Mouse (Mus musculus) hindbrain, embryonic 12.5 days (tissue): ENCODE results near the gene Krt39. TPM values are rescaled to one million over a fixed set of nuclear protein-coding genes. Genes with fewer than 3 reads are reported as not detected.

Experiments used
- ATAC-seq: fragments of 200-750 bp; cut with Nextera tagmentation; 2 replicates; pipeline ENCODE4 v1.8.0; 2017; ENCODE audit warnings: moderate TSS enrichment; ENCODE audit not compliant: low FRiP score
- H3K27ac ChIP-seq: fragments of 300-500 bp; sonication (generic); 2 replicates; pipeline ENCODE4 v1.5.1; 2016; ENCODE audit warnings: mild to moderate bottlenecking
- H3K27me3 ChIP-seq: fragments of 300-500 bp; sonication (generic); 2 replicates; pipeline ENCODE4 v1.6.1; 2016; ENCODE audit warnings: mild to moderate bottlenecking
- H3K36me3 ChIP-seq: fragments of 300-500 bp; sonication (generic); 2 replicates; pipeline ENCODE4 v1.6.1; 2016; ENCODE audit warnings: mild to moderate bottlenecking
- H3K4me1 ChIP-seq: fragments of 300-500 bp; sonication (generic); 2 replicates; pipeline ENCODE4 v1.6.1; 2016
- H3K4me2 ChIP-seq: fragments of 300-500 bp; sonication (generic); replicated peaks from 2 replicates; pipeline ENCODE4 v1.6.1; 2016; ENCODE audit warnings: mild to moderate bottlenecking
- H3K4me3 ChIP-seq: fragments of 300-500 bp; sonication (generic); 2 replicates; pipeline ENCODE4 v1.5.1; 2016; ENCODE audit warnings: mild to moderate bottlenecking
- H3K9ac ChIP-seq: fragments of 300-500 bp; sonication (generic); 2 replicates; pipeline ENCODE4 v1.6.1; 2016; ENCODE audit warnings: mild to moderate bottlenecking, moderate library complexity
- H3K9me3 ChIP-seq: fragments of 300-500 bp; sonication (generic); replicated peaks from 2 replicates; pipeline ENCODE4 v1.6.1; 2016; ENCODE audit warnings: mild to moderate bottlenecking
- WGBS: fragments of 180-500 bp; shearing (Covaris S2); methylation state at CpG from one replicate; pipeline ENCODE4 v1.1.7; 2016; 5-methylcytosine and 5-hydroxymethylcytosine counted together
- polyA plus RNA-seq: library from polyadenylated mRNA; unstranded; fragments of >200 nt; fragmentation: Nextera tagmentation; extraction: Ambion mirVana; gene quantifications from 2 replicates; pipeline ENCODE4 v1.2.1, GENCODE M21; 2016

Krt39 gene
- polyA plus RNA-seq, 1 experiment from 2014 or later = not detected

DNA sequence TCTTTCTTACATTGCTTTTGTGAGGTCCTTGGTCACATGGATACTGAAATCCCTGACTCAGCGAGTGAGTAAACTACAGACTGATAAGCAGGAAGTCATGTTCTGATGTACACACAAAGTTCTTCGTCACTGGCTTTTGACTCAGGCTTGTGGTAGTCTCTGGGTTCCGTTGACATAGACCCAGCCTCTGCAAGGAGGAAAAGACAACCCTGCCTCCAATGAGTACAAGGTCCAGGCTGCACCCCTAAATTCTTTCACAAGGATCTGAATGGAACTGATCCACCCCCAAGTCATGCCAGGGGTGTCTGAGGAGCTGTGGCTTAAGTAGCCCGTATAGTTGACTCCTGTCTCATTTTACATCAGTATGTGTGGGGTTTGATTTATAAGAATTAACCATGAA is 24.7 kb downstream of the Krt39 start:
- no peak overlapping the region for H3K9ac ChIP-seq
- no peaks in the 10 kb centered on the region for H3K9me3 ChIP-seq
- no peaks in the 10 kb centered on the region for H3K4me1 ChIP-seq
- WGBS = 84% methylated on average over 4 of the region's 4 CpGs
- H3K27me3 ChIP-seq = no peaks in the 10 kb centered on the region
- H3K36me3 ChIP-seq = no peaks in the 10 kb centered on the region
- H3K27ac ChIP-seq = no peak overlapping the region
- no peak overlapping the region for H3K4me3 ChIP-seq
- H3K4me2 ChIP-seq = no peak overlapping the region
- no peak for ATAC-seq

GRCm38 (mm10) chr11:99494741-99495140 is 26.4 kb downstream of the Krt39 start:
- no peak overlapping the region for H3K4me3 ChIP-seq
- WGBS = 96% methylated on average over 4 of the region's 4 CpGs
- no peak overlapping the region for H3K4me2 ChIP-seq
- H3K36me3 ChIP-seq = no peaks in the 10 kb centered on the region
- H3K27me3 ChIP-seq = no peaks in the 10 kb centered on the region
- H3K27ac ChIP-seq = no peak overlapping the region
- no peaks in the 10 kb centered on the region for H3K4me1 ChIP-seq
- H3K9ac ChIP-seq = no peak overlapping the region
- no peaks in the 10 kb centered on the region for H3K9me3 ChIP-seq
- ATAC-seq = no peak

DNA sequence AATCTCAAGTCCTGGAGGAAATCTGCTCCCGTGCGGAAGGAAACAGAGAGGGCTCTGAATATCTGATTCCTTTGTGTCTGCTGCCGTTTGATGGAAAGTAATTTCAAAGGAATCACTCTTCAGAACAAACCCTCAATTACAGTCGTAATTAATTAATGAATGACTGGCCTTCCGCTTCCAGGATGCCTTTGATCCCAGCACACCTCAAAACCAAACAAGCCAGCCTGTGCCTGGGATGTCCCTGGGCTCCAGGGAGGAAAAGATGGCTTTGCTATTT is 27.6 kb downstream of the Krt39 start:
- Histone ChIP-seq H3K27me3 (no peaks in the 10 kb centered on the region), H3K27ac (no peak overlapping the region), H3K4me3 (no peak overlapping the region), H3K4me2 (no peak overlapping the region), H3K36me3 (no peaks in the 10 kb centered on the region), H3K4me1 (peaks cover 5% of the 10 kb centered on the region; the same call in 1 of the 2 replicates), H3K9ac (no peak overlapping the region), H3K9me3 (no peaks in the 10 kb centered on the region)
- no peak for ATAC-seq
- 52% methylated on average over 5 of the region's 5 CpGs for WGBS

GRCm38 (mm10) chr11:99492733-99493573 is 28.2 kb downstream of the Krt39 start, which contains the start of gene Krt23:
Gene Krt23 (minus strand): TSS chr11:99493137.
- H3K27me3 ChIP-seq = no peaks in the 10 kb centered on the region
- no peak within 1 kb of the TSS for H3K27ac ChIP-seq
- ATAC-seq = no peak
- no peak within 1 kb of the TSS for H3K4me2 ChIP-seq
- WGBS = 85% methylated on average over 22 of the region's 22 CpGs
- H3K9me3 ChIP-seq = no peaks in the 10 kb centered on the region
- peaks cover 5% of the 10 kb centered on the region; the same call in 1 of the 2 replicates for H3K4me1 ChIP-seq
- no peak within 1 kb of the TSS for H3K9ac ChIP-seq
- H3K36me3 ChIP-seq = no peaks in the 10 kb centered on the region
- H3K4me3 ChIP-seq = no peak within 1 kb of the TSS

GRCm38 (mm10) chr11:99491040-99491439 is 30.1 kb downstream of the Krt39 start:
- 82% methylated on average over 8 of the region's 8 CpGs for WGBS
- no peak for ATAC-seq
- no peak overlapping the region for H3K27ac ChIP-seq

DNA sequence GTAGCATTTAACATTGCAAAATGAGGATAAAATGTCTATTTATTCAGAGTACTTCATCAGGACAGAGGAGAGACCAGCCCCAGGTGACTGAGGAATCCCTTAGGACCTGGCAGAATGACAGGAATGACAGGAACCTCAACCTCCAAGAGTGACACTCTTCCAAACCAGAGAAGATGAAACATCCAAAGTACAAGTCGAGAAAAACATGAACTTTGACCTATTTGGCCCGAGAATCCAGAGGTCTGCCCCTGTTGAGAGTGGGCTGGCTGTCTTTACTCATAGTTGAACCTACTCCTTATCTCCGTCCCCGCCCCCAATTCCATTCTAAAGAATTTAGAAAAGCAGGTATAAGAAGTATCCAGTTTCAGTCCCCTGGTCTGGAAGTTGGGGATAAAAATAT is 30.5 kb downstream of the Krt39 start:
- ATAC-seq = no peak
- H3K36me3 ChIP-seq = no peaks in the 10 kb centered on the region
- H3K9me3 ChIP-seq = no peaks in the 10 kb centered on the region
- no peak overlapping the region for H3K4me3 ChIP-seq
- no peak overlapping the region for H3K9ac ChIP-seq
- no peaks in the 10 kb centered on the region for H3K27me3 ChIP-seq
- H3K27ac ChIP-seq = no peak overlapping the region
- 60% methylated on average over 4 of the region's 4 CpGs for WGBS
- peaks cover 5% of the 10 kb centered on the region; the same call in 1 of the 2 replicates for H3K4me1 ChIP-seq
- H3K4me2 ChIP-seq = no peak overlapping the region

More at GRCm38 (mm10) chr11:99491040-99491439, 30.1 kb downstream of the Krt39 start:
- H3K4me2 ChIP-seq = no peak overlapping the region
- no peak overlapping the region for H3K9ac ChIP-seq
- no peaks in the 10 kb centered on the region for H3K36me3 ChIP-seq
- no peaks in the 10 kb centered on the region for H3K9me3 ChIP-seq
- H3K4me3 ChIP-seq = no peak overlapping the region
- H3K4me1 ChIP-seq = peaks cover 5% of the 10 kb centered on the region; the same call in 1 of the 2 replicates
- no peaks in the 10 kb centered on the region for H3K27me3 ChIP-seq

GRCm38 (mm10) chr11:99489233-99489632 is 31.9 kb downstream of the Krt39 start:
- Histone ChIP-seq H3K36me3 (no peaks in the 10 kb centered on the region), H3K27ac (no peak overlapping the region), H3K9me3 (no peaks in the 10 kb centered on the region), H3K4me3 (no peak overlapping the region), H3K4me2 (no peak overlapping the region), H3K27me3 (no peaks in the 10 kb centered on the region), H3K9ac (no peak overlapping the region), H3K4me1 (peaks cover 5% of the 10 kb centered on the region; the same call in 1 of the 2 replicates)
- WGBS = 44% methylated on average over 3 of the region's 3 CpGs
- ATAC-seq = no peak

DNA sequence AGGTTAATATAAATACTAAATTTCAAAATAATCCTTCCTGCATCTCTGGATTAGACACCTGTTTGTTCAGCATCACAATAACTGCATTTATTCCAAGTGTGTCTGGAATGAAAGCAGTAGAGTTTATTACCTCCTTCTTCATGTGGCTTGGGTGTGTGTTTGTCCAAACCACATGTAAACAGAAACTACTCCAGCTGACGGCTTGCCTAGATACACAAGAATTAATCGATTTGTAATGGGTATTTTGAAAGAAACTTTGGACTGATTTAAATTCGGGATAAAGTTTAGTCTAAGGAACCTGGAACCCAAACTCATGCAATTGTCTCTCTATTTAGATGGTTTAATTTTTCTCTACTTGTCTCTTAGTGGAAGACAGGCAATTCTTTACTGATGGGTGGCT is 46.2 kb downstream of the Krt39 start:
- H3K36me3 ChIP-seq = no peaks in the 10 kb centered on the region
- 83% methylated on average over 3 of the region's 3 CpGs for WGBS
- ATAC-seq = no peak
- no peaks in the 10 kb centered on the region for H3K4me1 ChIP-seq
- no peaks in the 10 kb centered on the region for H3K27me3 ChIP-seq
- H3K27ac ChIP-seq = no peak overlapping the region
- H3K4me2 ChIP-seq = no peak overlapping the region
- H3K9ac ChIP-seq = no peak overlapping the region
- no peaks in the 10 kb centered on the region for H3K9me3 ChIP-seq
- H3K4me3 ChIP-seq = no peak overlapping the region

- no peak overlapping the region for H3K4me2 ChIP-seq
- no peaks in the 10 kb centered on the region for H3K36me3 ChIP-seq
- H3K4me1 ChIP-seq = no peaks in the 10 kb centered on the region
- H3K9me3 ChIP-seq = no peaks in the 10 kb centered on the region
- no peak for ATAC-seq
- no peak overlapping the region for H3K27ac ChIP-seq
- WGBS = 73% methylated on average over 6 of the region's 6 CpGs
- H3K27me3 ChIP-seq = no peaks in the 10 kb centered on the region
- H3K9ac ChIP-seq = no peak overlapping the region
- no peak overlapping the region for H3K4me3 ChIP-seq
Observed at GRCm38 (mm10) chr11:99473433-99473832, 47.7 kb downstream of the Krt39 start.

DNA sequence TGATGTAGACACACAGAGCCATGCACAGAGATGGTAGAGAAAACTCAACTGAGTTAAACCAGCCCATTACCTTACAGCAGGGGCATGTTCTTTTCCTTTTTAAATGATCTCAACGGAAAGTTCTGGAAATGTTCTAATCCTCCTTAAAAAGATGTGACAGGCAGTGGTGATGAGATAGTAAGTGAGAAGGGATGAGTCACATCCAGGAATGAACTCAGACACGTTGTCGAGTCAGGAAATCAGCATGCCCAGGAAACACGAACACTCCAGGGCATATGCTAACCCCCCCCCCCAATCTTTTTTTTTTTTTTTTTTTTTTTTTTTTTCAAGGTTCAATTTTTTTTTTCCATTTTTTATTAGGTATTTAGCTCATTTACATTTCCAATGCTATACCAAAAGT is 48.7 kb downstream of the Krt39 start:
- no peak for ATAC-seq
- Histone ChIP-seq H3K9ac (no peak overlapping the region), H3K4me2 (no peak overlapping the region), H3K4me3 (no peak overlapping the region), H3K4me1 (no peaks in the 10 kb centered on the region), H3K9me3 (no peaks in the 10 kb centered on the region), H3K27me3 (no peaks in the 10 kb centered on the region), H3K27ac (no peak overlapping the region), H3K36me3 (no peaks in the 10 kb centered on the region)
- WGBS = 76% methylated on average over 4 of the region's 4 CpGs

DNA sequence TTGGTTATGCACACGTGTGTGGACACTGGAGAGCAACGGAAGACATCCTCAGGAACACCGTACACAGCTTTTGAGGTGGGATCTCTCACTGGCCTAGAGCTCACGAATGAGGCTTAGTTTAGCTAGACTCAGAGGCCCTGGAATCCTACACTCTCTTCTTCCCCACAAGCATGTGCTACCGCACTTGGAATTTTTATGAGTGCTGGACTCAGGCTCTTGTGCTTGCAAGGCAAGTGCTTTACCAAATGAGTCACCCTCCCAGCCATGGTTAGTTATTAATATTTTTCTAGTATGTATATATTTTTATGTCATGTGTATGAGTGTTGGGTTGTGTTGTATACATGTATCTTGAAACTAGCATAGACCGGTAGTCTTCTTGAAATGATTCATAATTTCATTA is 49.2 kb downstream of the Krt39 start:
- Histone ChIP-seq H3K27ac (no peak overlapping the region), H3K27me3 (no peaks in the 10 kb centered on the region), H3K36me3 (no peaks in the 10 kb centered on the region), H3K4me1 (no peaks in the 10 kb centered on the region), H3K9ac (no peak overlapping the region), H3K4me2 (no peak overlapping the region), H3K9me3 (no peaks in the 10 kb centered on the region), H3K4me3 (no peak overlapping the region)
- 94% methylated on average over 6 of the region's 6 CpGs for WGBS
- ATAC-seq = no peak

GRCm38 (mm10) chr11:99469228-99469627 is 51.9 kb downstream of the Krt39 start:
- Histone ChIP-seq H3K9me3 (no peaks in the 10 kb centered on the region), H3K4me2 (no peak overlapping the region), H3K27me3 (no peaks in the 10 kb centered on the region), H3K36me3 (no peaks in the 10 kb centered on the region), H3K4me3 (no peak overlapping the region), H3K9ac (no peak overlapping the region), H3K4me1 (no peaks in the 10 kb centered on the region), H3K27ac (no peak overlapping the region)
- no peak for ATAC-seq
- 85% methylated on average over 4 of the region's 4 CpGs for WGBS

DNA sequence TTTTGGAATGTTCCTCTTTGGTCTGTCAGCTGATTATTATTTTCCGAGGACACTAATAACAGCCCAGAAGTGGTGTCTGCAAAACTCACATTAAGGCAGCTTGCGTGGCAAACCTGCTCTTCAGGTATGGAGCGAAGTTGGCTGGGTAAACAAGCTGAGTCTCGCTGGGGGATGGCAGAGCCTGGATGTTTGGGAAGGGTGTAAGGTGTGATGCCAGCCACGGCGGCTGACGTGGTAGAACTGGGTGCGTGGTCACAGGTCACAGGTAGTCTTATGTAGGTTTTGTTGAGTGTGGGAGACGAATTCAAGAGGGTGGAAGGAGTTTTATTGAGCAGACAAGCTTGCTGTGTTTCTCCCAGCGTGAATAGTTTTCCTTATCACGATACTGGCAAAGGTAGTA is 52.6 kb downstream of the Krt39 start:
- no peaks in the 10 kb centered on the region for H3K27me3 ChIP-seq
- WGBS = 86% methylated on average over 11 of the region's 11 CpGs
- no peak for ATAC-seq
- no peak overlapping the region for H3K27ac ChIP-seq
- H3K9me3 ChIP-seq = no peaks in the 10 kb centered on the region
- no peaks in the 10 kb centered on the region for H3K36me3 ChIP-seq
- no peak overlapping the region for H3K4me3 ChIP-seq
- H3K9ac ChIP-seq = no peak overlapping the region
- no peak overlapping the region for H3K4me2 ChIP-seq
- H3K4me1 ChIP-seq = no peaks in the 10 kb centered on the region
